Mouse (Mus musculus) spleen, embryonic (tissue): ENCODE measurements at regions not wholly inside any gene's neighbourhood (a gene's known extent, or its start where the extent isn't known, plus 50 kb on each side); places are given as distances from the start of the nearest gene placed in this dataset.

ENCODE experiments used
- CTCF ChIA-PET: fragments of 350-600 bp; sonication (Branson Sonifier 250); formaldehyde crosslinking; loops from one replicate; lab custom pipeline; 2022; lab: Charles Lee

- CTCF ChIA-PET, result no interaction called here
Measured at GRCm38 (mm10) chr7:136780708-136781107, 113.7 kb upstream of the Mgmt start.

DNA sequence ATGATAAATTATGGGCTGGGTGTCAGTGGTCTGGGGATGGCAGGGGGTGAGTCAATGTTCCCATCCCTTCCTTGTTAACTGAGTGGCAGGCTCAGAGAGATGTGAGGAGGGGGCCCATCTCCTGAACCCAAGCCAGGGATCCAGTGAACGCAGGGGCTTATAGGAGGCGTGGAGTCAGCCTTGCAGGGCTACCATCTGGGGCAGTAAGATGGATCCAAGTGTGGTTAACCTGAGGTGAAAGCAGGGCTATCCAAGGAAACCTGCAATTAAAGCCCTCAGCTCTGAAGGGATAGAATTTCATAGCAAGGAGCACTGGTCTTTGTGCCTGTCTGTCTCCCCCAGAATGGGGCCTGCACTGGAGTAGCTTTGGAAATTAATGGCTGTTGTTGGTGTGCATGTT lies 103.3 kb upstream of the Mgmt start:
- CTCF ChIA-PET, result no interaction called here

- CTCF ChIA-PET, result no interaction called here
Measured at GRCm38 (mm10) chr7:136792131-136792530, 102.3 kb upstream of the Mgmt start.

- CTCF ChIA-PET, result no interaction called here
Measured at GRCm38 (mm10) chr7:136796415-136796814, 98.0 kb upstream of the Mgmt start.

- CTCF ChIA-PET, result no interaction called here
Measured at GRCm38 (mm10) chr7:136797780-136798435, 96.5 kb upstream of the Mgmt start.

DNA sequence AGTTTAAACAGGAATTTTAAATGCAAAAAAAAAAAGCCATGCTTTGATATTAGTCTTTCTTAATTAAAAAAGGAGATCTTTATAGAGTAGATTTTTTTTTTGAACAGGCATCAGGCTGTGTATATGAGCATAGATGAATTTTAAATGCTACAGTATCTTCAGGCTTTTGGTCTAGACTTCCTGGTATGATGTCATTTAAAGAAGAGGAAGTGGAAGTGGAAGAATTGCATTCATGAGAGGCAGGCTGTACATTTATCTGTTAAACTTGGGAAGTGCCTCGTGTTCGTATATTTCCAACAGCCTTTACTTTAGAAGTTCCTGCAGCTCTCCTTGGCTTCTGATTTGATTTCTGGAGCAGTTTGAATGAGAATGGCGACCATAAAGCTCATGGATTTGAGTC lies 95.8 kb upstream of the Mgmt start:
- CTCF ChIA-PET, result no interaction called here

GRCm38 (mm10) chr7:136807101-136807500 lies 87.3 kb upstream of the Mgmt start:
- CTCF ChIA-PET, result no interaction called here

DNA sequence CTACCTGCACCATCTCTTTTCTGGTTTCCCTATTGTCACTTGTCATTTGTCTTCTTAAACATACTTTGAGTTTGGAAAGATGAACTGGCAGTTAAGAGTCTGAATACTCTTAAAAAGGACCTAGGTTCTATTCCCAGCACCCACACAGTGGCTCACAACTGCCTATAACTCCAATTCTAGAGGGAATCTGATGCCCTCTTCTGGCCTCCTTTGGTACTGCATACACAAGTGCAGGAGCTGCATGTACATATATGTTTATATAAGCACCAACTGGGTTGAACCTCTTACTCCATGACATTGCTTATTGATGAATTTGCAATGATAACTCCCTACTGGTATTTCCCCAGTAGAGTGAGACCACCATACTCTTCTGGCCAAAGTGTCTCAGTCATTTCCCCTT lies 86.4 kb upstream of the Mgmt start:
- CTCF ChIA-PET, result no interaction called here

GRCm38 (mm10) chr7:136809576-136809975 lies 84.8 kb upstream of the Mgmt start:
- CTCF ChIA-PET, result no interaction called here

- CTCF ChIA-PET, result no interaction called here
Measured at GRCm38 (mm10) chr7:136813691-136814325, 80.6 kb upstream of the Mgmt start.

GRCm38 (mm10) chr7:136814751-136815150 lies 79.7 kb upstream of the Mgmt start:
- CTCF ChIA-PET, result no interaction called here

DNA sequence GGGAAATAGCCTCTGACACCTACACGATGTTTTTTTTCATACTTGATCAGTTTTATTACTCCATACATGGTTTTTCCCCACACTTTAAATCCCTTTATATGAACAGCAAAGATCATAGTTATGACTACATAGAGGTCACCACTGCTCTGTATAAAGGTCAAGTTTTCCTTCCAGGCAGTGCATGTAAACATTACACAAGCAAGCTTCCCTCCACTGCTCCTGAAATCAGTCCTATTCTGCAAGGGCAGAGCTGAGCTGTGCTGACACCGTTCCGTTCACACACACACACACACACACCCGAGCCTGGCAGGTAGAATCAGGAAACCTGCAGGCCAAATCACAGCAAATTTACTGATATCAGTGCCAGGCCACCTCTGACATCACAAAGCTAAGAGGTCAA lies 74.1 kb upstream of the Mgmt start:
- CTCF ChIA-PET, result no interaction called here

DNA sequence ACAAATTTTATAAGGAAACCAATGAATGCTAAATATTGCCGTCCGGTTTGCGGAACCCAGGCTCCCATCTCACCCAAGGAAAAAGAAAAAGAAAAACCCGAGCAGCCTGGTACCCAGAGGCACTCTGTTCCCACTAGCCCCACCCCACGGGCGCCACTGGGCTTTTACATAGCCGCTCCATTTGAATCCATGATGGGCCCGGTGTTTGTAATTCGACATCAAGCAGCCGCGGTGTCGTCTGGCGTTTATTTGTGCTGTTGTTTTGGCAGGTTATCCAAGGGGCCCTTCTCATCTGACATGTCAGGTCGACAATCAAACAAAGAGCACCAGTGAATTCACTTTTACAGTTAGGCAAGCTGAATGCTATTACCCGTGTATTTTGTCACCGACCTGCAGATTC lies 68.8 kb upstream of the Mgmt start:
- CTCF ChIA-PET, result interaction anchor here (0.6 kb wide), 1 partner anchor 79 kb away, joined by 3 read pairs; no protein-coding TSS in a partner anchor

- CTCF ChIA-PET, result no interaction called here
Measured at GRCm38 (mm10) chr7:136829621-136830313, 64.6 kb upstream of the Mgmt start.

DNA sequence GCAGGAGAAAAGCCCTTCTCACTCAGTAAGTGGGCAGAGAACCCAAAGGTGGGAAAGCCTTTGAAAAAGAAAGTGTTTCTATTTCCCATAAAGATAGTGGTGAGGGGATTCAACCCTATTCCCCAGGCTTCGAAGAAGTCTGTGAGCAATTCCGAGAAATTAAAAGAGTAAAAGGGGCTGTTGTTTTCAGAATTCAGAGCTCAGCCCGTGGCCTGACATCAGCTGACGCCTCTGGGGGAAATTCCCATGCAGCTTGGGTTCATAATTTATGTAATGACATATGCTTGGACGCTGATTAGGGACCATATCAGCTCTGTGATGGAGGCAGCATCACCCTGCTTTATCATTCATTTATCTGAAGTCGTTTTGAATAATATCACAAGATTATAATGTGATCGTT lies 62.0 kb upstream of the Mgmt start:
- CTCF ChIA-PET, result no interaction called here

DNA sequence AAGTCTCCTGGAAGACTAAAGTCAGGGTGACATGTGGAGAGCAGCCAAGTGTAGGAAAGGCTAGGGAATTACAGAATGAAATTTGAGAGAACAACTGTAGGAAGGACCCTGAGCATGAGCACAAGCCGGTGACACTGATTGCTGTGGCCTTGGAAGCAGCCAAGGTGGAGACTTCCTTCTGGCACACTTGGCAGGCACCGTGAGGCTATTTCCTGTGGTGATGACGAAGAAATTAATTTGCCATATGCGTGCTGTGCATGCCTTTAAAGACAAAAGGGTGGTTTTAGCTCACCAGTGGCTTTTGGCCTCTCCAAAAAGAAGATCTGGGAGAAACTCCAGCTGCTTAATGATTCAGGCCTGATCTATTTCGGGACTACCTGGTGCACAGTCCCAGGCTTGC lies 55.4 kb upstream of the Mgmt start:
- CTCF ChIA-PET, result no interaction called here

GRCm38 (mm10) chr7:136840224-136840623 lies 54.2 kb upstream of the Mgmt start:
- CTCF ChIA-PET, result no interaction called here

- CTCF ChIA-PET, result no interaction called here
Measured at GRCm38 (mm10) chr7:136842751-136843150, 51.7 kb upstream of the Mgmt start.

- CTCF ChIA-PET, result no interaction called here
Measured at GRCm38 (mm10) chr7:136844282-136844681, 50.1 kb upstream of the Mgmt start.
